Mouse (Mus musculus): ENCODE data around the gene Abcc12. TPM values are rescaled to one million over a fixed set of nuclear protein-coding genes. Genes with fewer than 3 reads are reported as not detected.

Abcc12 gene
- total and polyA plus RNA-seq, 3 experiments, result 0.01 to 0.05 TPM; not detected in 1

GRCm38 (mm10) chr8:86597681-86598080, 17.2 kb upstream of the Abcc12 start:
- Histone ChIP-seq H3K4me1 (ENCODE audit: insufficient read depth, low read depth, low read length) (peaks cover 20% of the 10 kb centered on the region), H3K36me3 (replicated peaks) (no peaks in the 10 kb centered on the region), H3K9me3 (replicated peaks) (no peaks in the 10 kb centered on the region), H3K4me3 (ENCODE audit: low read depth, low read length) (no peak overlapping the region), H3K27me3 (ENCODE audit: insufficient read depth, low read length) (peaks cover 66% of the 10 kb centered on the region)
- no peak for ATAC-seq (ENCODE audit: extremely low read depth, insufficient number of reproducible peaks, low FRiP score, poor library complexity, severe bottlenecking)
- TF ChIP-seq CTCF (IDR thresholded peaks at IDR 0.05; ENCODE audit: low read depth, low read length) (no peak), TAL1 (conservative IDR thresholded peaks at IDR 0.05; ENCODE audit: low read depth, low read length) (no peak), POLR2AphosphoS5 (IDR thresholded peaks at IDR 0.05; ENCODE audit: insufficient replicate concordance, low read depth, low read length) (no peak), GATA2 (IDR thresholded peaks at IDR 0.05; ENCODE audit: borderline replicate concordance, low read depth, low read length) (no peak), GATA1 (IDR thresholded peaks at IDR 0.05; ENCODE audit: borderline replicate concordance, low read length) (no peak)
- no peak for DNase-seq (ENCODE audit: low spot score)

DNA sequence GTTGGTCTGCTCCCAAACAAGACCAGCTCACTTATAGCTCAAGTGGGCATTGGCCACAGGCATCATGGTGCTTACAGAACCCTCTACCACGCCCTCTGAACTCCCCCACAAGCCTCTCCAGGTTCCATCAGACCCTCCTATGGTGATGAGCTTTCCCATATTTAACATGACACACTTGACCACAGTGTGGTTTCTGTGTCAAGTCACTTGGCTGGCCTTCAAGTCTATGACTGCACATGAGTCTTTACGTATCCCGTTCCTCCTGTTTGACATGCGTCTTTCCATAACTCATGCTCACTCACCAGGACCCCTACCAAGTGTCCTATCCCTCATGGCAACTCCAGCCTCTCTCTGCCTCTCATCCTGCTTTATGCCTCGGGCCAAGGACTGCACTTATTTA, 15.2 kb upstream of the Abcc12 start:
- Histone ChIP-seq H3K4me1 (ENCODE audit: insufficient read depth, low read depth, low read length) (peaks cover 20% of the 10 kb centered on the region), H3K4me3 (ENCODE audit: low read depth, low read length) (no peak overlapping the region), H3K27me3 (ENCODE audit: insufficient read depth, low read length) (peaks cover 54% of the 10 kb centered on the region), H3K9me3 (replicated peaks) (no peaks in the 10 kb centered on the region), H3K36me3 (replicated peaks) (no peaks in the 10 kb centered on the region)
- no peak for ATAC-seq (ENCODE audit: extremely low read depth, insufficient number of reproducible peaks, low FRiP score, poor library complexity, severe bottlenecking)
- DNase-seq (ENCODE audit: low spot score), result no peak
- TF ChIP-seq POLR2AphosphoS5 (IDR thresholded peaks at IDR 0.05; ENCODE audit: insufficient replicate concordance, low read depth, low read length) (no peak), CTCF (IDR thresholded peaks at IDR 0.05; ENCODE audit: low read depth, low read length) (no peak), GATA2 (IDR thresholded peaks at IDR 0.05; ENCODE audit: borderline replicate concordance, low read depth, low read length) (no peak), TAL1 (conservative IDR thresholded peaks at IDR 0.05; ENCODE audit: low read depth, low read length) (no peak), GATA1 (IDR thresholded peaks at IDR 0.05; ENCODE audit: borderline replicate concordance, low read length) (no peak)

DNA sequence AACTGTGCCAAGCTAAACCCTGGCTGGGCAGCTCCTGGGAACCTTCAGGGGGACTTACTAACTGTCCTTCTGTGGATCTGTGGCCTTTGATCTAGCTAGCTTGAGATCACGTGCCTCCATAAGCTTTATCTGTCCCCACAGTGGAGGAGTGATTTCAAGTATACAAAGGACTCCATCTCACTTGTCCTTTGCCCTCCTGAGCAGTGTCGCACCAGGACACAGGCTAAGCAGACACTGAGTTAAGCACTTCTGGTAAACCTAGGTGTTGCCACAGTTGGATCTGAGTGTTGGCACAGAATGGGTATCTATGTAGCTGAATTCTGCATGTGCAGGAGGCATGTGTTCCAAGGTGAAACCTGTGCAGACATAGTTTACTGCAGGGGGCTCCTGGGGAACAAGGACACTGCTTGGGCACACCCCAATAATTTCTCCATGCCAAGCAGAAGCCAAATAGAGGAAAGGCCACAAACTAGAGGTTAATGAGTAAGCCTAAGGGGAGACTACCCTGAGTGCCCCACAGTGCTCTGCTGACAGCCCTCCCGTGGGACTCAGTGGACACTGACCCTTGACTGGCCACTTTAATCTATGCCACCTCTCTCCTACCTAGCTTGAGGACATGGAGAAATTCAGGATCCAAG, 13.8 kb upstream of the Abcc12 start:
- Histone ChIP-seq H3K36me3 (replicated peaks) (no peaks in the 10 kb centered on the region), H3K4me1 (ENCODE audit: insufficient read depth, low read depth, low read length) (peaks cover 20% of the 10 kb centered on the region), H3K4me3 (ENCODE audit: low read depth, low read length) (no peak overlapping the region), H3K27me3 (ENCODE audit: insufficient read depth, low read length) (peaks cover 46% of the 10 kb centered on the region), H3K9me3 (replicated peaks) (no peaks in the 10 kb centered on the region)
- TF ChIP-seq CTCF (IDR thresholded peaks at IDR 0.05; ENCODE audit: low read depth, low read length), result no peak
- no peak for TF ChIP-seq POLR2AphosphoS5 (IDR thresholded peaks at IDR 0.05; ENCODE audit: insufficient replicate concordance, low read depth, low read length)
- no peak for TF ChIP-seq TAL1 (conservative IDR thresholded peaks at IDR 0.05; ENCODE audit: low read depth, low read length)
- no peak for TF ChIP-seq GATA1 (IDR thresholded peaks at IDR 0.05; ENCODE audit: borderline replicate concordance, low read length)
- TF ChIP-seq GATA2 (IDR thresholded peaks at IDR 0.05; ENCODE audit: borderline replicate concordance, low read depth, low read length), result no peak
- ATAC-seq (ENCODE audit: extremely low read depth, insufficient number of reproducible peaks, low FRiP score, poor library complexity, severe bottlenecking), result no peak
- no peak for DNase-seq (ENCODE audit: low spot score)

DNA sequence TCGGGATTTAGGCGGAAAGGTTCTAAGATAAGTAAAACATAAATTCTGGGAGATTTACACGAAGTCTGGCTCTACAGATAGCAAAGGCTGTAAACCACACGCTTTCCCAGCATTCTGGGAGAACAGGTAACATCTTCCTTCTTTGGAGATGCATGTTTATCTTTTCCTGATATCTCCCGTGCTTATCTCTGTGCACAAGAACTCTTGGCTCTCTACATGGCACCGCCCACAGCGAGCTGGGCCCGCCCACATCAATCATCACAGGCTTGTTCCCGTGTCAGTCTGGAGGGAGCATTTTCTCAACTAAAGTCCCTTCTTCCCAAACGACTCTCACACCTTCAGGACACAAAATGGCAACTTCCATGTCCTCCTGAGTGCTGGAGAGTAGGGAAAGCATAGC, 12.6 kb upstream of the Abcc12 start:
- peaks cover 20% of the 10 kb centered on the region for H3K4me1 ChIP-seq (ENCODE audit: insufficient read depth, low read depth, low read length)
- peaks cover 39% of the 10 kb centered on the region for H3K27me3 ChIP-seq (ENCODE audit: insufficient read depth, low read length)
- ATAC-seq (ENCODE audit: extremely low read depth, insufficient number of reproducible peaks, low FRiP score, poor library complexity, severe bottlenecking) (peak; percentile 67), DNase-seq (ENCODE audit: low spot score) (no peak)
- H3K4me3 ChIP-seq (ENCODE audit: low read depth, low read length), result no peak overlapping the region; the same call in 1 of the 2 replicates
- no peaks in the 10 kb centered on the region for H3K9me3 ChIP-seq (replicated peaks)
- H3K36me3 ChIP-seq (replicated peaks), result no peaks in the 10 kb centered on the region
- no peak for TF ChIP-seq GATA2 (IDR thresholded peaks at IDR 0.05; ENCODE audit: borderline replicate concordance, low read depth, low read length)
- TF ChIP-seq TAL1 (conservative IDR thresholded peaks at IDR 0.05; ENCODE audit: low read depth, low read length), result peak; percentile 24; the same call in 1 of the 2 replicates

DNA sequence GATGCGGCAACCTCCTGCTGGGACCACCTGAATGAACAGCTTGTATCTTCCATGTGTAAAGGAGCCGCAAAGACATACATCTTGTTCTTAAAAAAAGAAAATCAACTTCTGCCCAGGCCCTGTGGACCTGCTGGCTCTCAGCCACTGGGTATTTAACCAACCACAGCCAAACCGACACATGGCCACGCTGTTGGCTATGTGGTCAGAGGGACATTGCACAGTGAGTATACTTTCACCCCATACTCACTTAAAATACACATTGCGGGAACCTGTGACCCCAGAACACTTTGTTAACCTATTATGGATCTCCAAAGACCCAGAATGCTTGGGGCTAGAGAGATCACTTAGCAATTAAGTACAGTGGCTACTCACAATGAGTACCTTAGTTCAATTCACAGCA, 7.9 kb upstream of the Abcc12 start:
- Histone ChIP-seq H3K9me3 (replicated peaks) (no peaks in the 10 kb centered on the region), H3K36me3 (replicated peaks) (no peaks in the 10 kb centered on the region), H3K27me3 (ENCODE audit: insufficient read depth, low read length) (peaks cover 16% of the 10 kb centered on the region), H3K4me3 (ENCODE audit: low read depth, low read length) (no peak overlapping the region), H3K4me1 (ENCODE audit: insufficient read depth, low read depth, low read length) (peaks cover 14% of the 10 kb centered on the region)
- TF ChIP-seq POLR2AphosphoS5 (IDR thresholded peaks at IDR 0.05; ENCODE audit: insufficient replicate concordance, low read depth, low read length), result no peak
- no peak for TF ChIP-seq GATA1 (IDR thresholded peaks at IDR 0.05; ENCODE audit: borderline replicate concordance, low read length)
- no peak for TF ChIP-seq CTCF (IDR thresholded peaks at IDR 0.05; ENCODE audit: low read depth, low read length)
- no peak for TF ChIP-seq GATA2 (IDR thresholded peaks at IDR 0.05; ENCODE audit: borderline replicate concordance, low read depth, low read length)
- TF ChIP-seq TAL1 (conservative IDR thresholded peaks at IDR 0.05; ENCODE audit: low read depth, low read length), result no peak
- DNase-seq (ENCODE audit: low spot score), result no peak
- ATAC-seq (ENCODE audit: extremely low read depth, insufficient number of reproducible peaks, low FRiP score, poor library complexity, severe bottlenecking), result no peak

DNA sequence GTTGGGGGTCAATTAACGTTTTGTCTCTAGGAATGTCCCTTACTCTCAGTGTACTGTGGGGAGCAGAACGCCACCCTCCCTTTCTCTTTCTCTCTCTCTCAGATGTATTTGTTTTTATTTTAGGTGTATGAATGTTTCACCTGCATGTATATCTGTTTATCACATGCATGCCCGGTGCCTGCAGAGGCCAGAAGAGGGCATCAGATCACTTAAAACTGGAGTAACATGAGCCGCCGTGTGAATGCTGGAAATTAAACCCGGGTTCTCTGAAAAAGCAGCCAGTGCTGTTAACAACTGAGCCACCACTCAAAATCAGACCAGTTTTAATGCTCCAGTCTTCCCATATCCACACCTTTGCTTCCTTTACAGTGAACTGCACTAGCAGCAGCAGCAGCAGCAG, 6.2 kb upstream of the Abcc12 start:
- Histone ChIP-seq H3K27me3 (ENCODE audit: insufficient read depth, low read length) (peaks cover 15% of the 10 kb centered on the region), H3K36me3 (replicated peaks) (no peaks in the 10 kb centered on the region), H3K4me3 (ENCODE audit: low read depth, low read length) (no peak overlapping the region), H3K9me3 (replicated peaks) (no peaks in the 10 kb centered on the region), H3K4me1 (ENCODE audit: insufficient read depth, low read depth, low read length) (peaks cover 8% of the 10 kb centered on the region)
- no peak for TF ChIP-seq TAL1 (conservative IDR thresholded peaks at IDR 0.05; ENCODE audit: low read depth, low read length)
- TF ChIP-seq GATA1 (IDR thresholded peaks at IDR 0.05; ENCODE audit: borderline replicate concordance, low read length), result no peak
- no peak for TF ChIP-seq POLR2AphosphoS5 (IDR thresholded peaks at IDR 0.05; ENCODE audit: insufficient replicate concordance, low read depth, low read length)
- TF ChIP-seq GATA2 (IDR thresholded peaks at IDR 0.05; ENCODE audit: borderline replicate concordance, low read depth, low read length), result no peak
- TF ChIP-seq CTCF (IDR thresholded peaks at IDR 0.05; ENCODE audit: low read depth, low read length), result no peak
- DNase-seq (ENCODE audit: low spot score) (no peak), ATAC-seq (ENCODE audit: extremely low read depth, insufficient number of reproducible peaks, low FRiP score, poor library complexity, severe bottlenecking) (no peak)
